Mouse (Mus musculus) NIH3T3 (cell line): Measurements from ENCODE around the gene Tmem208.

Experiments used
- DNase-seq: peaks from one replicate; pipeline ENCODE4 v3.0.0-alpha.2; 2012; ENCODE audit warnings: low read depth

Tmem208 gene

DNA sequence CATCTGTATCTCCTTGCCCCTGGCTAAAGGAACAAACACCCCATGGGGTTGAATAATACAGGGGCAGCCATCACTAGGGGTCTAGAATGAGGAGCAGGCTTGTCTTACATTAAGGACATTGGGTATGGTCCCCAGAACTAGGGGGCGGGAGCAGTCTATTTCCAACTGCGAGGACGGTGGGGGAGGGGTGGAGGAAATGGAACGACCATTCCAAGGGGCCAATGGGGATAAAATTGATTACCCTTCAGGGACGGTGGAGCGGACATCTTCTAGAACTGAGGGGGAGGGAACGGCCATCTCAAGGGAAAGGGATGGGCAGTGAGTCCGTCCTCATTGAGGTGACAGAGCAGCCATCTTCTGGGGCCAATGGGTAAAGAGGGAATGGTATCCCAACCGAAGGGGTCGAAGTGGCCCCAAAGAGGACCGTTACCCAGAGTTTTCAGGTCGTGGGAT is 487 bp upstream of the Tmem208 start:
- peak; percentile 32 for DNase-seq

DNA sequence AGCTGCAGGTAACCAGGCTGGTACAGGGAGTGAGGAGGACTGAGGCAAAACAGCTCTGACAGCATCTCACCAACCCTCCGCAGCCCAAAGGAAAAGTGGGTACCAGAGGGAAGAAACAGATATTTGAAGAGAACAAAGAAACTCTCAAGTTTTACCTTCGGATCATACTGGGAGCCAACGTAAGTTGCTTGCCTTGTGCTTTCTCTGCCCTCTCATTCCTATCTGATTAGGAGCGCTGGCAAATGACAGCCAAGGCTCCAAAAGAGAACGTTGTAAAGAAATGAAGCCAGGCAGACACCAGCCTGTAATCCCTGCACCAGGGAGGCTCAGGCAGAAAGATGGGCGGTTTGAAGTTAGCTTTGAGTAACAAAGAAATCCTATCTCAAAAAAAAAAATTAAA is 814 bp downstream of the Tmem208 start:
- no peak for DNase-seq

DNA sequence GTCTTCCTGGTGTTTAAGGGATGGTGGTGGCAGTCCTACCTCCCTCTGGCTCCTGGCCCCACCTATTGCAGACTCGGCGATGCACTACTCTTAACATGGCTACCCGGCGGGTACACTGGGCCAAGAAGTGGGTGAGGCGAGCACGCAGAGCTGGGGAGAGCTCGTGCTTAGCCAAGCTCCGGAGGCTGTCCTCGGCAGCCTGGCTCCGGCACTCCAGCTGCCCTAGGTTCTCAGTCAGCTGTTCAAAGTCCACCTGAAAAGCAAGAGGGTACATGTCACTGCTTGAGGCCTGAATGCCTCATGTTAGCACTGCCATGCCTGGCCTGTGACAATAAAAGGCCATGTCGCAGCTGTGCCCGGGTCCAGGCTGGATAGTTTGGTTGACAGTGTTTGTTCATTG is 4.2 kb downstream of the Tmem208 start:
- DNase-seq = no peak

- DNase-seq = no peak
Observed at GRCm38 (mm10) chr8:105331469-105331868, 5.3 kb downstream of the Tmem208 start.

DNA sequence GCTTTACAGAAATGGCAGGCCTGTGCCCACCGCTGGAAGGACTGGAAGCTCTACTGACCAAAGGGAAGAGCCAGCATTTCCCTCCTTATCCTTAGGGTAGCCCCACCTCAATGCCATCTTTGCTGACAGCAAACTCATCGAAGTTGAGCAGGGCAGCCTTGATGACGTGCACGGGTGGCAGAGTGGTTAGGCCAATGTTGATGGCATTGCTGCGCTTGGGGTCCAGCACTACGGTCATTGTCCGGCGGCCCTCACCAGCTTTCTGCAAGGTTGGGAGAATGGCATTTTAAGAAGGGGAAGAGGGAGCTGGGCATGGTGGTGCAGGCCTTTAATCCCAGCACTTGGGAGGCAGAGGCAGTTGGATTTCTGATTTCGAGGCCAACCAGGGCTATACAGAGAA is 5.8 kb downstream of the Tmem208 start:
- no peak for DNase-seq

DNA sequence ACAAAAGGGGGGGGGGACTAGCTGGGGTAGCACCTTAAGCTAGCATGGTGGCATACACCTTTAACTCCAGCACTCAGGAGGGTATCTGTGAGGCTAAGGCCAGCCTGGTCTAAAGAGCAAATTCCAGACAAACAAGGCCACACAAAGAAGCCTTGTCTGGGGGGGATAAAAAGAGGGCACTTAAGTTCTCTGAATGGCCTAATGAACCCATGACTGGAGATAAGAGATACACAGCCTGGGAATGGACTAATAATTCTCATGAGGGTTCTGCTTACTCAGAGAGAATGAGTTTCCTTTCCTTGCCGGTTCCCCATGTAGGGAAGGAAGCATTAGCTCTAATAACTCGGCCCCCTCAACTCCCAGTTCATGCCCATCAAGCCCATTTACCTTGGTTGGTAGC is 6.4 kb downstream of the Tmem208 start:
- no peak for DNase-seq

GRCm38 (mm10) chr8:105336373-105337130 is 10.4 kb downstream of the Tmem208 start:
- no peak for DNase-seq

- no peak for DNase-seq
Observed at GRCm38 (mm10) chr8:105338992-105339391, 12.8 kb downstream of the Tmem208 start.

- no peak for DNase-seq
Observed at GRCm38 (mm10) chr8:105339886-105340635, 13.9 kb downstream of the Tmem208 start.

- DNase-seq = no peak
Observed at GRCm38 (mm10) chr8:105341399-105341798, 15.2 kb downstream of the Tmem208 start.

- no peak for DNase-seq
Observed at GRCm38 (mm10) chr8:105342768-105343167, 16.6 kb downstream of the Tmem208 start.

DNA sequence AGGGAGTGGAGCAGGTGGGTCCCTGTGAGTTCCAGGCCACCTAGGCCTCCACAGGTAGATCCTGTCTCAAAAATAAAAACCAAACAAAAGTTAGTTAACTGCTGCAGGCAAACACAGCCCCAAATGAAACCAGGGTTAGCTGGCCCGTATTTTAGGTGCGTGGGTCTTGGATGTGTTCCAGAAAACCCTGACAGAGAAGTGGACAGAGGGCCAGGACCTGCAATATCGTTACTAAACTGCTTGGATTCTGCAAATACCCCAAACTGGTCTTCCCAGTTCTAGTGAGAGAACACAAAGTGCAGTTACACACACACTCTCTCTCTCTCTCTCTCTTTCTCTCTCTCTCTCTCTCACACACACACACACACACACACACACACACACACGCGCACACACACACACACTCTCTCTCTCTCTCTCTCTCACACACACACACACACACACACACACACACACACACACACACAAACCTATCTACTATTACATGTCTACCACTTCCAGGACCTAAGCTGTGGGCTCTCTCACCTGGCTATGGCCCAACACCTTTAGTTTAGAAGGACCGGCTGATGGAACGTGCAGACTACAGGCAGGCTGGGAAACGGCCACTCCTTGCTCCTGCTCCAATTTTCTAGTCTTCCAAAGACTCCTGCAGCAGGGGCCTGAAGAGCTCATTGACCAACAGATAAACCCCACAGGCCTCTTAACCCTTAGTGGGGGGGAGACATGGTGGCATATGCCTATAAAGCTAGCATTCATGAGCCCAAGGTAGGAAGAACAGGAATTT is 17.8 kb downstream of the Tmem208 start:
- DNase-seq = no peak

GRCm38 (mm10) chr8:105345061-105345975 is 19.2 kb downstream of the Tmem208 start:
- DNase-seq = peak; percentile 76

DNA sequence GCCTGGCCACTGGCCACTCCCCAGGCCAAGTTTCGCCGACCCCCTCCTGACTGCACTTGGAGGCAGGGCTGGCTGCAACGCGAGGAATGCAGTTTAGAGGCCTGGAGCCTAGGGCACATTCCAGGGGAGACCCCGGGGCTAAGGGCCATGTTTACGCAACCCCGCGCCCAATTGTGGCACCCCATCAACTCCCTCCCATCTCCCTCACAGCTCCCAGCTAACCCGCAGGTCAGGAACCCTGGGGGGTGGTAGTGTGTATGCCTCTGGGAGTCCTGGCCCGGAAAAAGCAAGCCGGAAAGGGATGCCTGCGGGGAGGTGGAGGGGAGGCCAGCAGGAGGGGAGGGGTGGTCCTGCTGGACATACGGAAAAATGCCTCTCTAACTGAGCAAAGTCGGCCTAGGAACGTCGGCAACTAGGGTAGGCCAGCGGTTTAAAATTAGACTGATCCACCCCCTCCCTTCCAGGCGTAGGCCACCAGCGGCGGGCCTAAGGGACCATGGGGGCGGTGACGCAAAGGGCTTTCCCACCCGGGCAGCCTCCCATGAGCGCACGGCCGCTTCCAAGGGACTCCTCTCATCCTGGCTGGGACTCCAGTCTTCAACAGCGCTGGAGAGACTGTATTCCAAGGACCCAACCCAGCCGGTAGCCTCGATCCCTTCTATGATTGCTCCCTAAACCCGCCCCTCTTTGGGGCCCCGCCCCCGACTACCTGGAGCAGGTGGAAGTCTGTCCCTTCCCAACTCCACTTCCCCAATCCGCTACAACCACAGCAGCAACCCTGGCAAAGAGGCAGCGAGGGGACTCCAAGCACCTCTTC is 20.7 kb downstream of the Tmem208 start:
- DNase-seq = peak; percentile 75

DNA sequence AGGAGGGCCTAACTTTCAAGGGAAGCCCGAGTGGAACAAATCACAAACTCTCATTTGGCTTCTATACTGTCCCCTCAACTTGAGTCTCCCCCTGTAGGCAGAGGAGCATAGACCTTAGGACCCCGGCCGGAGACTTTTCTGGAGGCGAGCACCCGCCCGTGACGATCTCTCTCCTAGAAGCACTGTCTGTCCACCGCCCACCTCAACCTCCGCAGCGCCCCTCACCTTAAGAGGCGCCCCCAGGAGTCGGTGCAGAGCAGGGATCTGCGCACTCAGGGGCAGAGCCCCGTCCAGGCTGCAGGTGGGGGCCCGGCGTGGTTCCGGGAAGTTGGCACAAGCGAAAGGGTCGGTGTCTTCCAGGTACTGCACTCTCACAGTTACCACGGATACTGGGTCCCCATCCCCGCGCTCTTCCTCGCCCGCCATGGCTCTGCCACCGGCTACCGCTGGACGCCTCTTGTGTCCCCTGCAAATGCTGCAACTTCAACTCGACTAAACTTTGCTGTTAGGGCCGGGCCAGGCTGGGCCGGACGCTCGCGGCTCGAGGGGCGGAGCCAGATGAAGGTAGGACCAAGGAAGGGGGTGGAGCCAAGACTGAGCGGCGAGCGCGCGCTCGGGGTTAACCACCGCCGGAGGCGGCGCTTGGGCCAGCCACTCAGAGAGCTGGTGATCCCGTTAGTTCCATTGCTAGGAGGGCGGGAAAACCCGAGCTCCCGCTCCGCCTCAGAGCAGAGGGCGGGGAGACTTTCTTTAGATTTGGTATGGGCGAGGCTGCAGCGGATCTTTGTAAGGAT is 21.5 kb downstream of the Tmem208 start, which contains the start of gene Fhod1:
Gene Fhod1, minus strand, starts transcription at position 526 of the 794 bp plus-strand sequence.
- peak; percentile 99 for DNase-seq

DNA sequence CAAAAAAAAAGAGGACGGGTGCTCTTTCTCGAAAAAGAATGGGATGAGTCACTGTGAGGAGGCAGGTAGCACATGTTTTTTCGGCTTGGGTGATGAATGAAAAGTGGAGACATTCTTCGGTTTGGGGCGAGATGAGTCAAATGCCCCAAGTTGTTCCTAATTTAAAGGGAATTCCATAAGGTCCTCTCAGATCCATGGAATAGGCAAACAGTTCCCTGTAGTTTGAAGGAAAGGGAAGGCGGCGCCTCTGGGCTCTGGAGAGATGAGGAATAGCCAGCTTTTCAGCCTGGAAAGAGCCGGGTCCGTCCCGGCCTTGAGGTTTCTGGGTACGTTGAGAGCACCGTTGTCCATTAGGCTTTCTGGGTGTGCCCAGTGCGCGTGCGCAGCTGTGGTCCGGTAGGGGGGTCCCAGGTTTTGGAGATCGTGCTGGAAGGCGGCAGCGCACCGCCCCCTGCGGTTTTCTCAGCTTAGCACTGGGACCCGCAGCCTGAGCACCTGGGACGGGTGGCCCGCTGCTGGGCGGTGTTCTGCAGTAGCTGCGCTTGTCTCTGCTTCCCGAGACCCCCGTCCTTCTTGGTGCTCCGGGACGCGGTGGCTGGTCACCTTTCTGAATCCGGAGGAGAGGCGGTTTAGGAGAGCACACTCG is 22.4 kb downstream of the Tmem208 start, which contains the start of gene Slc9a5:
Gene Slc9a5, plus strand, starts transcription at position 394 of the 646 bp plus-strand sequence.
- peak; percentile 82 for DNase-seq

DNA sequence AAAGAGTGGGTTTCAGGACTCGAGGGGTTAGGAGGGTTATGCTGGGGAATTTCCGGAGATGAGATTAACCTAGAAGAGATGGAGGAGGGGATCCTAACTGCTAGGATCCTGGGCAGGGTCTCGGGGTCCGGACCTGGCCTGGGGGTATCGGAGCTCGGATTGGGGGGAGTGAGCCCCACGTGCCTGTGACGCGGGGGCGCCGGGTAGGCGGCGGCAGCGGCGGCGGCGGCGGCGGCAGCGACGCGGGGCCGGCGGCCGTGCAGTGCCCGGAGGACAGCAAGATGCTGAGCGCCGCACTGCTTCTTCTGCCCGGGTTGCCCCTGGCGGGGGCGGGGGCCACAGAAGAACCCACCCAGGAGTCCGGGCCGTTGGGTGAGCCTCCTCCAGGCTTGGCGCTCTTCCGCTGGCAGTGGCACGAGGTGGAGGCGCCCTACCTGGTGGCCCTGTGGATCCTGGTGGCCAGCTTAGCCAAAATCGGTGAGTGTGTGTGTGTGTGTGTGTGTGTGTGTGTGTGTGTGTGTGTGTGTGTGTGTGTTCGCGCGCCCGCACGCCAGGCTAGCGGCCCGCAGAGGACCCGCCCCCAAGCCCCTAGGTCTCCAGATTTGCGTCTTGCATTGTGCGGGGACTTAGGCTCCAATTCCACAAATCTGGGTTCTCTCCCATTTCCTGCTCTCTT is 23.1 kb downstream of the Tmem208 start:
- peak; percentile 55 for DNase-seq

- peak; percentile 39 for DNase-seq
Observed at GRCm38 (mm10) chr8:105350186-105350585, 24.0 kb downstream of the Tmem208 start.
